Mouse (Mus musculus): Measurements from ENCODE around the gene Ceacam15. TPM values are rescaled to one million over a fixed set of nuclear protein-coding genes. Genes with fewer than 3 reads are reported as not detected.
A peak's percentile ranks its signal among the peaks of the same experiment; 100 is the strongest.
"Not testable (repeated sequence)": the region's sequence is repeated elsewhere in the genome, so short reads cannot be mapped to it uniquely, and the experiment has no call there.

The Ceacam15 gene
- not detected for total RNA-seq (2021)
- long read RNA-seq, experiment 1, result 0 reads
- long read RNA-seq, experiment 2, result 0 reads

DNA sequence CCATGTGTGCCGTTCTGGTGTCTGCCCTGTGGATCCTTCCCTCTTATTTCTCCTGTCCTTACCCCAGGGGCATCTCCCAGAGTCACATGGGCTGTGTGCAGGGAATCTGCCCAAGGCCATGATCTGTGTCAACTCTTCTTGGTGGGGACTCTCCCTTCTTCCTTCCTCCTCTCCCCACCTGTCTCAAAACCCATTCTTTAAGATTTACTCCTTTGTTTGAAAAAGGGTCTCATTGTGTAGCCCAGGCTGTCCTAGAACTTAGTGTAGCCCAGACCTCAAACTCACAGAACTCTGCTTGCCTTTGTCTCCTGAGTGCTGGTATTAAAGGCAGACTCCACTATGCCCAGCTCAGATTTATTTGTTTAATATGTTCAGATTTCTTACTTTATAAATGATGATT, at the start of gene Ceacam15:
Gene Ceacam15 (minus strand): TSS at position 101 of the 400 bp plus-strand sequence.
- DNase-seq, result no peak

DNA sequence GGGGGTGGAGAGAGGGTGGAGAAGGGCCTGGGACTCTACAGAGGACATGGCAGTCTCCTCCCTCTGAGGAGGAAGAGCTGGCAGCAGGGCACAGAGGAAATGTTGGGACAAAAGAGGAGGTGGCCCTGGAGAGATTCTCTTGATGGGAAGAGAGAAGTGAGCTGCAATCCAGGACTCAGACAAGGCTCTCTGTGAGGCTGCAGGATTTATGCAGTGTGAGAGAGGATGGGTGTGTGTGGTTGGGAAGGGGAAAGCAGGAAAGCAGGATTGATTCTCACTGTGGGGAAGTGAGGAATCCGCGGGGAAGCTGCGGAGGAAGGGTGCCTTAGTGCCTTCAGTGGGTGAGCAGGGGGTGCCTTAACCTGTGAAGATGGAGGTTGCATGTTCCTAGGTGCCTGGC, 47.0 kb upstream of the Ceacam15 start:
- not testable (repeated sequence) for DNase-seq

DNA sequence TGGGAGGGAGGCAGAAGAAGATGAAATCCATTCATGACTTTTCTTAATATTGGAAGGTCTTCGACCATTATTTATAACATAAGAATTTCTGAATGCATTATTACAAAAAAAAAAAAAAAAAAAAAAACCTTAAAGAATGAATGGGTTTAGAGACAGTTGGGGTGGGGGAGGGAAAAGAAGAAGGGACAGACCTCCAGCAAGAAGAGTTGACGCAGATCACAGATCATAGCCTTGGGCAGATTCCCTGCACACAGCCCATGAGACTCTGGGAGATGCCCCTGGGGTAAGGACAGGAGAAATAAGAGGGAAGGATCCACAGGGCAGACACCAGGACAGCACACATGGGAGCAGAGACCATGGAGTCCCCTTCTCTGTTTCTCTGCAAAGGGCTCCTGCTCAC, 46.1 kb upstream of the Ceacam15 start, which contains the start of gene Ceacam9:
Gene Ceacam9 (plus strand): TSS at position 301 of the 400 bp plus-strand sequence.
- no peak for DNase-seq

DNA sequence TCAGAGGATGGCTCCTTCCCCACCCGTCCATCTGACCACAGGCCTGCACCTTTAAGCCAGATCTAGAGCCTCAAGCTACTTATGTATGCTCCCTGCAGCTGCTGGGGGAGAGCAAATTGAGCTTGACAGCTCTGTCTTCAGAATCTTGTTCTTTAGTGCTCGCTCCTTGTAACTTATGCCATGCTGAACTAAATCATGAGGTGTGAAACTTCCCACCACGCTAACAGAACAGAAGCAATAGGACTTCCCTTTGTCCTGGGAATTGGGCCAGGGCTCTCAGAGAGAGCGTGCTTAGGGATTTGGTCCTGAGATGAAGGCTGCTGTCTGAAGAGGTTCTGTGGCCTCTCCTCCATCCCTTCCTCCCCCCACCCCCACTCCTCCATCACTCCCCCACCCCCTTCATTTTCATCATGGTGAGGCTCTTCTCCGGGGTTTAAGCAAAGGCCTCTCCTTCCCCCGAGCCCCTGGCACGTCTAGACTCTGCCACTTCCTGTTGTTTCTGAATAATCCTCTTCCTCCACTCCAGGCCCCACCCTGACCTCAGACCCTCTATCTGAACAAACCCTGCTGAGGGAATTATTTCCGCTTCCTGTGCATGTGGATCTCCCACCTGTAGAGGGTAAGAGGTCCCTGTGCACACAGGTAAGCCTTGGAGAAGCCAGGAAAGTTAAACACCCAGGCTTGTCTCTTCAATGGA, 41.1 kb upstream of the Ceacam15 start:
- not testable (repeated sequence) for DNase-seq

DNA sequence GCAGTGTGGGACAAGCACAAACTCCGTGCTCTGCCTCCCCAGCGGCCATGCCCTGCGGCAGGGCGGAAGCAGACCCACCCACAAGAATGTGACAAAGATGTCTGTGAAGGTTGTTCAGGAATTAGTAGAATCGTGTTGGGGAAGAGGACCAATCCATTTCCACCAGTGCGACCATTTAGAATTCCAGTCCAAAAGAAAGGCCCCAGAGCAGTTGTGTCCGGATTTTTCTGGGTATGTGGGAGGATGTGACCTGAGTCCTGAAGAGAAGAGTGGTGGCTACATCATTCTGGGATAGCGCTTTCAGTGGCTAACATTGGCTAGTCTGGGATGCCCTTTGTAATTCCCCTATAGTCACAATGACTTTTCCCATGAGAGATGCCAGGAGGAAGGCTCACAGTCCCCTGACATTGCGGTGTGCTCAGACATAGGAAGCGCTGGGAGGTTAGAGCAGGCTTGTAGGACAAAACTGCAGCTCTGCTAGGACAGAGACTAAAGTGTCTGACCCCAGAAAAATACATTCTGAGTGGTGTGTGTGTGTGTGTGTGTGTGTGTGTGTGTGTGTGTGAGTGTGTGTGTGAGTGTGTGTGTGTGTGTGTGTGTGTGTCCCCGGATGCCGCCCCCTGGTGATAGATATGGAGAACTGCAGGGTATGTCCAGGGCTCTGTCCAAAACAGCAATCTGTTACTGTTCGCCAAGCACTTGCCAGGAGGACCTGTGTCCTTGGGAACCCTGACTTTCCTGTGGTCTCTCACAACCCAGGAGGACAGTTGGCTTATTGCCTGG, 37.3 kb upstream of the Ceacam15 start:
- DNase-seq, result no peak

DNA sequence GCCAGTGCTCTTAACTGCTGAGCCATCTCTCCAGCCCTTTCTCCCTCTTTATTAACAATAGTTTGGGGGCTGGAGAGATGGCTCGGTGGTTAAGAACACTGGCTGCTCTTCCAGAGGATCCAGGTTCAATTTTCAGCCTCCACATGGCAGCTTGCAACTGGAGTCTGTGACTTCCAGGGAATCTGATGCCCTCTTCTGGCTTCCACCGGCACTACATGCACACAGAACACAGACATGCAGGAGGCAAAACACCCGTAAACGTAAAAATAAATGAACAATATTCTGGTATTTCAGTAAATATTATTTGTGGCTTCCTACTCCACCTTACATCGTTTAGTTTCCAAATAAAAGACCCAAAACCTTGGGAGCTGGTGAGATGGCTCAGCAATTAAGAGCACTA, 35.1 kb upstream of the Ceacam15 start:
- no peak for DNase-seq

DNA sequence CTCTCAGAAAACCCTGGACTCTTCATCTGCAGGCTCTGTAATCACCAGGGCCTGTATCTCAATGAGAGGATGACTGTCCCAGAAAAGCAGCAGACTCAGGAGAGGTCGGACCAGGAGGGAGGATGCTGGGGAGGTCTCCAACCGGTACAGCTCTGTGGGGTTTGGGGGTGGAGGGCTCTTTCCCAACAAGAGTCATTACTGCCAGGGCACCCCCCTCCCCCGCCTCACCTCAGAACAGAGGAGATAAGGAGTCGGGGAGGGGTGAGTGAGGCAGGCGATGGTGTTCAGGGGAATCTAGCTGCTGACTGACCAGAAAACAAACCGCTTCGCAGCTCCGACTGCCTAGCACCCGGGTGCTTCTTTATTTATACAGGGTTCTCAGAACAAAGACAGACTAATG, 32.7 kb upstream of the Ceacam15 start:
- no peak for DNase-seq

DNA sequence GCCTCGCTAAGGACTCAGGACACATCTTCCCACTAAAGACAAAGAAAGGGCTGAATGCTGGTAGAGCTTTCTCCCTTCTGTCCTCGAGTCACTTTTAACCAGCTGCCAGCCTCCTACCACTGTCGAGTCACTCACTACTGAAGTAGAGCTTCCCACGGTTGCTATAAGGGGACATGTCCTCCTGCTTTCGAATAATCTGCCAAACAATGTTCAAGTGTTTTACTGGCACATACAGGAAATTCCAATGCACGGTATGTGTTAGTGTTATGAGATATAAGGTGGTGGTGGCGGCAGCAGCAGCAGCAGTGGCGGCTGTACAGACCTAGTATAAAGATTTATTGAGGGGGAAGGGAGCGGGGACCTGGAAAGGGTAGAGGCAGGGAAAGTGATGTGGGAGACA, 30.9 kb upstream of the Ceacam15 start:
- DNase-seq, result no peak

DNA sequence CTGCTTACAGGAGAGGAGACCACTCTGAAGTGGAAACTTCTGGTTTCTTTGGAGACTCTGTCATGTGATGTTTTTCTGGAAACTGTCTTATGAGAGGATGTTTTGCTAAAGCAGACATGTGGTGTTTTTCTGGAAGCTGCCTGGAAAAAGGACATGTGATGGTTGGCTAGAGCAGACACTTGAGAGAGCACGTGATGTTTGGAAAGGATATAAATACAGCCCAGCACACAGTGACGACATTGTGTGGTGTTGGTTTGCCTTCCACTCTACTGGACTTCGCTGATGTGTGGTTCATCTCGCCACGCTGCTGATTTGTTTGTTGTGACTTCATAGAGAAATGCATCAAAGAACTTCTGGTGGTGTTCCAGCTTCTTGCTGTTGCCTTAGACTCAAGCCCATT, 25.1 kb upstream of the Ceacam15 start:
- peak in 1 of 2 experiments; percentile 15 for DNase-seq

DNA sequence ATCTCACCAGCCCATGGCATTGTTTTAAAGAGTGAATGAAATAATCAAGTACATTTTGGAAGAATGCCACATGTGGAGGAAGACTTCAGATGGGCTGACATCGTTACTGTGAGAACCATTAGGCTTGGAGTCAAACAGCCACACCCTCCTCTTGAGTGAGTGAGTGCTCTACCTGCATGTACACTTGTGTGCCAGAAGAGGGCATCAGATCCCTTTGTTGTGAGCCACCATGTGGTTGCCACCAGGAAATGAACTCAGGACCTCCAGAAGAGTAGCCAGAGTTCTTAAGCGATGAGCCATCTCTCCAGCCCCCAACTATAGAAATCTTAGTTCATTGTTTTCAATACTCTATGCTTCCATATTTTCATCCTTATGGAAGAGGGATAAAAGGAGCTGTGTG, 23.5 kb upstream of the Ceacam15 start:
- DNase-seq, result peak in 1 of 2 experiments; percentile 9

DNA sequence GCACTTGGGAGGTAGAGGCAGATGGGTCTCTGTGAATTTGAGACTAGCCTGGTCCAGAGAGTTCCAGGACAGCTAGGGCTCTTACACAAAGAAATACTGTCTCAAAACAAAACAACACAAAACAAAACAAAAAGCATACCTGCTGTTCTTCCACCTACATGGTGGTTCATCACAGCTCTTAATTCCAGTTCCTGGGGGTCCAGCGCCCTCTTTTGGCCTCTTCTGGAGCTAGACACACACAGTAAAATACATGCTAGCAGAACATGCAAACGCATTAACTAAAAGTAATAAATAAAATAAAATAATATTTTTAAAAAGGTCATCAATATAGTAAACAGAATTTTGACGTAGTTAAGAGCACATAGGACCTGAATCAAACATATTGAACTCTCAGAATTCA, 19.5 kb upstream of the Ceacam15 start:
- peak; percentile 24 to 61 for DNase-seq

DNA sequence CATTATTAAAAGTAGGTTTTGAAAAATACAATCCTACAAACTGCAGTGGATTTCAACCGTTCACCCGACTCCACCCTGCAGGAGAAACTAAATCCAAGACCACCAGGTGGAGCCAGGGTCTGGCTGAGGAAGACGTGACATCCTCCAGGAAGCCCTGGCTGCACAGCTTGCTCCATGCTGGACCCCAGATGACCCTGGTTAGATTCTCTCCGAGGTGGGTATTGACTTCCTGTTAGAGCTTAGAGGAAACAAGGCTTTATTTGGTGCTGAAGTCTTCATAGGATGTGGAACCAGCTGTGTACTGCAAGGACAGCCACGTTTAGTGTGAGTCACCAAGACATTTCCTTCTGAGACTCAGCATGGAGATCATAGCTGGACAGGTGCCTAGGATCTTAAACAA, 13.7 kb upstream of the Ceacam15 start:
- peak in 1 of 2 experiments; percentile 7 for DNase-seq

DNA sequence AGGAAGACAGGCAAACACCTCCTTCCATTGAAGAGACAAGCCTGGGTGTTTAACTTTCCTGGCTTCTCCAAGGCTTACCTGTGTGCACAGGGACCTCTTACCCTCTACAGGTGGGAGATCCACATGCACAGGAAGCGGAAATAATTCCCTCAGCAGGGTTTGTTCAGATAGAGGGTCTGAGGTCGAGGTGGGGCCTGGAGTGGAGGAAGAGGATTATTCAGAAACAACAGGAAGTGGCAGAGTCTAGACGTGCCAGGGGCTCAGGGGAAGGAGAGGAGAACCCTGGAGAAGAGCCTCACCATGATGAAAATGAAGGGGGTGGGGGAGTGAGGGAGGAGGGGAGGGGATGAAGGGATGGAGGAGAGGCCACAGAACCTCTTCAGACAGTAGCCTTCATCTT, 4.7 kb upstream of the Ceacam15 start:
- not testable (repeated sequence) for DNase-seq

DNA sequence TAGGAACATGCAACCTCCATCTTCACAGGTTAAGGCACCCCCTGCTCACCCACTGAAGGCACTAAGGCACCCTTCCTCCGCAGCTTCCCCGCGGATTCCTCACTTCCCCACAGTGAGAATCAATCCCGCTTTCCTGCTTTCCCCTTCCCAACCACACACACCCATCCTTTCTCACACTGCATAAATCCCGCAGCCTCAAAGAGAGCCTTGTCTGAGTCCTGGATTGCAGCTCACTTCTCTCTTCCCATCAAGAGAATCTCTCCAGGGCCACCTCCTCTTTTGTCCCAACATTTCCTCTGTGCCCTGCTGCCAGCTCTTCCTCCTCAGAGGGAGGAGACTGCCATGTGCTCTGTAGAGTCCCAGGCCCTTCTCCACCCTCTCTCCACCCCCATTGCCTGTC, 806 bp downstream of the Ceacam15 start:
- not testable (repeated sequence) for DNase-seq

DNA sequence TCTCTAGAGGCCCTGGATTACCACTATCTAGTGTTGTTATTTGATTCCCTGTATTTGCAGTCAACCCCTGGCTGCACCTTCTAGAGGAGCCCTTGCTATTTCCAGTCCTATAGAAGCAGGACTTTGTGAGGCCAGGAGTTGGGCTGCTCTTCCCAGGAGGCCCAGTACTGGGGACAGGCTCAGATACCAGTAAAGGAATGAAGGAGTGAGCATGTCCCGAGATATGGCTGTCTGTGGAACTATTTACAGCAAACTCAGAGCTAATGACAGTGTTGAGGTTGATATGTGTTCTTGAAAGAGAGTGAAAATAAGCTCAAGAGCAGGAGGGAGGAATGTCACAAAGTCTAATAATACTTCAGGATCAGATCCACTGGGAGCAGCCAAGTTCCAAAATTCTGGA, 1.7 kb downstream of the Ceacam15 start:
- DNase-seq, result peak in 1 of 2 experiments; percentile 4

DNA sequence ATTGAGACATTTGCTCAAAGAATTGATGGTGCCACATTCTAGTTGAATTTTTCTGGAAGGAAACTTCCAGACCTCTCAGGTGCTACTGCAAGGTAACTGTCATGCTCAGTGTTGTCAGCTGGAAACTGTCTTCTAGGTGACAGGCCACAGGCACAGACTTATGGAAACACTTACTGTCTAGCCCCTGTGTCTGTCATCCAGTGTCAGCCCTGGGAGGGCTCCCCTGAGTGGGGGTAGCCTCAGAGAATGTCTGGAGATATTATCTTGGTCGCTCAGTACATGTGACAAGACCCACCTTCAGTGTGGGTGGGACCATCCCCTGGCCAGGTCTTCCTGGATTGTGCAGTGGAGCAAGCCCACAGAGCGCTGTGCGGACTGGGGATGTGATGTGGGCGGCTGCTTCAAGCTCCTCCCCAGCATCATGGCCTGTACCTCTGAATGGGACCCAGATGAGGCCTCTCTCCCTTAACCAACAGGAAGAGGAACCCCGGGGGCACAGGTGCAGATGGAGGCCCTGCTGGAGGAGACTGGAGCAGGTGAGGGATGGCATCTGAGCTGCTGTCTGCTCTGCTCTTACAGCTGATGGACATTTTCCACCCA, 7.1 kb downstream of the Ceacam15 start:
- not testable (repeated sequence) for DNase-seq

DNA sequence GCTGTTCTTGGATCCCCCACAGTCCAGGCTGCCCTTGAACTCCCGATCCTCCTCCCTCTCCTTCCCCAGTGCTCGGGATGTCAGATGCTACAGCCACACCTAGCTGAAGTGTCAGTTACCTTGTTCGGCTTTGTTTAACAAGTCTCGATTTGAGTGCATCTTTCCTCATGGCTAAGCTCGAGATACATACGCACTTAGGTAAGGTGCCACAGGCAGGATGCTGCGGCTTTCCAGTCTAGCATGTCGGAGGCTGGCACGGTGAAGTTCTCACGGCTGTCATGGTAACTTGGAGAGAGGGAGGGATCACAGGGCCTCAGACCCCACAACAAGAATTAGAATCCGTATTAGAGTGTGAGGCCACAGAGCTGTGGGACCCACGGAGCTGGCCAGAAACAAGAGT, 31.2 kb downstream of the Ceacam15 start:
- no peak for DNase-seq

DNA sequence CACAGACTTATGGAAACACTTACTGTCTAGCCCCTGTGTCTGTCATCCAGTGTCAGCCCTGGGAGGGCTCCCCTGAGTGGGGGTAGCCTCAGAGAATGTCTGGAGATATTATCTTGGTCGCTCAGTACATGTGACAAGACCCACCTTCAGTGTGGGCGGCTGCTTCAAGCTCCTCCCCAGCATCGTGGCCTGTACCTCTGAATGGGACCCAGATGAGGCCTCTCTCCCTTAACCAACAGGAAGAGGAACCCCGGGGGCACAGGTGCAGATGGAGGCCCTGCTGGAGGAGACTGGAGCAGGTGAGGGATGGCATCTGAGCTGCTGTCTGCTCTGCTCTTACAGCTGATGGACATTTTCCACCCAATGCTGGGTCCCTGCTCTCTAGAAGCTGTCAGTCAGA, 32.4 kb downstream of the Ceacam15 start:
- DNase-seq, result not testable (repeated sequence)

DNA sequence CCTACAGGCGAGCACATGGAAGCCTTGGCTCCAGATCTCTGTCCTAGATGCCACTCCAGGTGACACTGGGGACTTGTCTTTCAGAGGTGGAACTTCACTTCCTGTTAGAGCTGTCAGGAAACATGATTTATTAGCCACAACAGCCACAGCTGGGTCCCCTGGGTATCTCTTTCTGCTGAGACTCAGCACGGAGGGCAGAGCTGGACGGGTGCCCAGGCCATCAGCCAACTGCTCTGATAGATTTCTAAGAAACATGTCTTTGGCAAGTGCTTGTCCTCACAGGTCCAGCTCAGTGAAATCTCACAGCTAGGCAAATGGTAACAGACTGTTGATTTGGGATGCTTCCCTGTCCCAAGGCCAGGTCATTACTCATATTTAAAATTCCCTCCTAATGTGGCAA, 36.5 kb downstream of the Ceacam15 start:
- DNase-seq, result peak; percentile 73 to 78

DNA sequence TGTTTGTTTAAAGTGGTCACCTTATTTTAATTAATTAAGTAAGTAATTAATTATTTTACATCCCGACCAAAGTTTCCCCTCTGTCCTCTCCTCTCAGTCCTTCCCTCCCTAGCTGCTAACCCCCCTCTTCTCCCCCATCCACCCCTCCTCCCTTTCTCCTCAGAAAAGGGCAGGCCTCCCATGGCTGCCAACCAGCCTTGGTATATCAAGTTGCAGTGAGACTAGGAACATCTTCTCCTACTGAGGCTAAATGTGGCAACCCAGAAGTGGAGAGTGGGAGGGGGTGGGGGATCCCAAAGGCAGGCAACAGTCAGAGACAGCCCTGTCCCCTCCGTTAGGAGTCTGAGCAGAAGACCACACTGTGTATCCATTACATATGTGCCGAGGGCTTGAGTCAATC, 40.4 kb downstream of the Ceacam15 start:
- peak in 1 of 2 experiments; percentile 21 for DNase-seq

DNA sequence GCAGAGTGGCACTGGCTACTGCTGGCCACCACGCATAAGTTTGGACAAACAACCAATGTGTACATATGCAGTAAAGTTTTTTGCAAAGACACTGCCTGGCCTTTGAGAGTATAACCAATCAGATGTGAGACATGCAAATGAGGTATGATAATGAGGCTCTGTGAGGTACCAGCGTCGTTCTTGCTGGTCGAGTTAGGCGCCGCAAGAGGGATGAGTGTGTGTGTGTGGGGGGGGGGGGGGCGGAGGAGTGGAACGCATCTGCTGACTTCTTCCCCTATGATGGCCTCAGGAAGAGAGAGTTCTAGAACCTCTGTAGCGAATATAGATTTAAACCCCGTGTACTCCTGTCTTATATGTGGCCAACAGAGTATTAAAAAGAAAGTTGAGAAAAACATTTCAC, 41.6 kb downstream of the Ceacam15 start:
- not testable (repeated sequence) for DNase-seq

DNA sequence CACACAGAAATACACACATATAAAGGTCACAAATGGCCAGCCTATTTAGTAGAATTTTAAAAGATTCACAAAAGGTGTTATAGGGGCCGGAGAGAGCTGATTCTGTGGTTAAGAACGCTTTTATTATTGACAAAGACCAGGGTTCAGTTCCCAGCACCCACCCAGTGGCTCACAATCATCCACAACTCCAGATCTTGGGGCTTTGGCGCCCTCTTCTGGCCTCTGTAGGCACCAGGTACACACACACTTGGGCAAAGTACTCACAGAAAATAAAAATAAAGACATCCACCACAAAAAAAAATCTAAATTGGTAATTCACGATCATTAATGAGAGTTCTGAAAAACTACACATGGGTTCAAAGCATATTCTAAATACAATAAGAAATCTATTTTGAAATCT, 43.6 kb downstream of the Ceacam15 start:
- DNase-seq, result no peak

DNA sequence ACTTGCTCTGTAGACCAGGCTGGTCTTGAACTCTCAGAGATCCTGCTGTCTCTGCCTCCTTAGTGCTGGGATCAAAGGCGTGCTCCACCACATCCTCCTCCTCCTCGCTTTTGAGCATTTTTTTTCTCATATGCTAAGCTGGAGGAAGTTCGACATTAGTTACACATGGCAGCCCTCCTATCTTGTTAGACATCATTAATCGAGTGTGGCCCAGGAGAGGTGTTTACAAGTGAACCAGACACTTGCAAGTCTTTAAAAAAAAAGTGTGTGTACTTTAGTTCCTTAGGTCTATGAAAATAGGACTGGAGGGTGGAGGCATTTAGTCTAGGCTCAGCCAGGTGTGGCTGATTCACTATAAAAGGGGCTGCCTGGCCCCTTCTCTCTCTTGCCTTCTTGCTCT, 44.5 kb downstream of the Ceacam15 start:
- DNase-seq, result no peak
